ENCODE assay signal across 8 mouse cellular contexts in genomic region chr9:123481136-123481535, GRCm38 (mm10). TPM values are rescaled to one million over a fixed set of nuclear protein-coding genes. Genes with fewer than 3 reads are reported as not detected.
DNase-seq lines count a peak whose midpoint lies in the region; ATAC-seq and TF ChIP-seq lines count a peak whose summit lies in the region.

No protein-coding gene starts in this region.

- H3K27ac ChIP-seq in kidney, postnatal 0 days: no peak overlapping the region
- no peak overlapping the region for H3K27ac ChIP-seq in embryonic facial prominence, embryonic 13.5 days
- no peak overlapping the region for H3K27ac ChIP-seq in intestine, embryonic 15.5 days
- H3K27ac ChIP-seq in neural tube, embryonic 12.5 days: no peak overlapping the region
- no peak overlapping the region for H3K27ac ChIP-seq in cerebellum, adult 2 months (ENCODE audit: insufficient read depth, low read length)

- no peak for TF ChIP-seq POLR2A in cerebellum, adult 2 months (IDR thresholded peaks at IDR 0.05; ENCODE audit: borderline replicate concordance, insufficient read depth, low read length)

- peak overlapping the region; percentile 55 for H3K4me3 ChIP-seq in kidney, postnatal 0 days (replicated peaks; ENCODE audit: low read depth, low read length)
- peak overlapping the region; percentile 74 for H3K4me3 ChIP-seq in embryonic facial prominence, embryonic 13.5 days
- H3K4me3 ChIP-seq in intestine, embryonic 15.5 days (replicated peaks): peak overlapping the region; percentile 65
- 0 out of 2 replicates have a peak overlapping the region, but pooled peaks have one; percentile 5 for H3K4me3 ChIP-seq in neural tube, embryonic 12.5 days
- no peak overlapping the region for H3K4me3 ChIP-seq in cerebellum, adult 2 months (replicated peaks; ENCODE audit: insufficient read depth, low read depth, low read length)

- intact Hi-C loops in left cerebral cortex, postnatal 36 days (cut with DNase I): no loop called here

- peak overlapping the region; percentile 88 for H3K4me2 ChIP-seq in kidney, postnatal 0 days (ENCODE audit: low read length)
- H3K4me2 ChIP-seq in embryonic facial prominence, embryonic 13.5 days: peak overlapping the region; percentile 93
- H3K4me2 ChIP-seq in intestine, embryonic 15.5 days (replicated peaks): peak overlapping the region; percentile 98
- H3K4me2 ChIP-seq in neural tube, embryonic 12.5 days (replicated peaks): peak overlapping the region; percentile 82

- WGBS in kidney, postnatal 0 days: 51% methylated on average over 7 of the region's 7 CpGs
- 66% methylated on average over 7 of the region's 7 CpGs for WGBS in embryonic facial prominence, embryonic 13.5 days
- WGBS in intestine, embryonic 15.5 days: 32% methylated on average over 7 of the region's 7 CpGs
- WGBS in neural tube, embryonic 12.5 days: 80% methylated on average over 7 of the region's 7 CpGs
- WGBS in cerebellum, adult 2 months: 65% methylated on average over 7 of the region's 7 CpGs

- H3K27me3 ChIP-seq in kidney, postnatal 0 days (ENCODE audit: insufficient read depth, low read length): no peaks in the 10 kb centered on the region
- no peaks in the 10 kb centered on the region for H3K27me3 ChIP-seq in embryonic facial prominence, embryonic 13.5 days
- H3K27me3 ChIP-seq in intestine, embryonic 15.5 days (replicated peaks): no peaks in the 10 kb centered on the region
- no peaks in the 10 kb centered on the region for H3K27me3 ChIP-seq in neural tube, embryonic 12.5 days (replicated peaks)
- no peaks in the 10 kb centered on the region for H3K27me3 ChIP-seq in cerebellum, adult 2 months (ENCODE audit: control insufficient read depth, insufficient read depth, low read length)

- ATAC-seq in kidney, postnatal 0 days (replicated peaks; ENCODE audit: low FRiP score, low read depth): no peak
- ATAC-seq in embryonic facial prominence, embryonic 13.5 days (ENCODE audit: insufficient number of reproducible peaks, insufficient read depth, low FRiP score, low TSS enrichment, low read depth): no peak
- no peak; the same call in 1 of the 2 replicates for ATAC-seq in intestine, embryonic 15.5 days
- ATAC-seq in neural tube, embryonic 12.5 days (ENCODE audit: low FRiP score, low read depth): no peak

- peaks cover 7% of the 10 kb centered on the region; the same call in 1 of the 2 replicates for H3K36me3 ChIP-seq in kidney, postnatal 0 days (ENCODE audit: insufficient read depth, low read length)
- peaks cover 28% of the 10 kb centered on the region for H3K36me3 ChIP-seq in embryonic facial prominence, embryonic 13.5 days
- no peaks in the 10 kb centered on the region for H3K36me3 ChIP-seq in intestine, embryonic 15.5 days
- peaks cover 3% of the 10 kb centered on the region; the same call in 1 of the 2 replicates for H3K36me3 ChIP-seq in neural tube, embryonic 12.5 days

- DNase-seq in kidney, postnatal 0 days (ENCODE audit: low spot score): no peak
- DNase-seq in kidney, postnatal 14 days: no peak
- no peak for DNase-seq in left cerebral cortex, postnatal 36 days (ENCODE audit: low spot score in 2 of 2)
- DNase-seq in cerebellum, adult 2 months: no peak
- DNase-seq in right cerebral cortex, adult 18-20 months: no peak

- no peaks in the 10 kb centered on the region for H3K9me3 ChIP-seq in kidney, postnatal 0 days (replicated peaks; ENCODE audit: low read length)
- no peaks in the 10 kb centered on the region for H3K9me3 ChIP-seq in embryonic facial prominence, embryonic 13.5 days
- no peaks in the 10 kb centered on the region for H3K9me3 ChIP-seq in intestine, embryonic 15.5 days
- no peaks in the 10 kb centered on the region for H3K9me3 ChIP-seq in neural tube, embryonic 12.5 days

- H3K9ac ChIP-seq in kidney, postnatal 0 days (ENCODE audit: low read depth, low read length): 0 out of 2 replicates have a peak overlapping the region, but pooled peaks have one; percentile 35
- H3K9ac ChIP-seq in embryonic facial prominence, embryonic 13.5 days: peak overlapping the region; percentile 85; the same call in 1 of the 2 replicates
- peak overlapping the region; percentile 21; the same call in 1 of the 2 replicates for H3K9ac ChIP-seq in intestine, embryonic 15.5 days
- no peak overlapping the region for H3K9ac ChIP-seq in neural tube, embryonic 12.5 days

- peaks cover 28% of the 10 kb centered on the region for H3K4me1 ChIP-seq in kidney, postnatal 0 days (replicated peaks; ENCODE audit: insufficient read depth, low read length)
- peaks cover 48% of the 10 kb centered on the region for H3K4me1 ChIP-seq in embryonic facial prominence, embryonic 13.5 days
- H3K4me1 ChIP-seq in intestine, embryonic 15.5 days (replicated peaks): peaks cover 55% of the 10 kb centered on the region
- H3K4me1 ChIP-seq in neural tube, embryonic 12.5 days: peaks cover 44% of the 10 kb centered on the region
- no peaks in the 10 kb centered on the region for H3K4me1 ChIP-seq in cerebellum, adult 2 months (ENCODE audit: control insufficient read depth, insufficient read depth, low read length)

- TF ChIP-seq CTCF in kidney, postnatal 0 days (IDR thresholded peaks at IDR 0.05; ENCODE audit: low read depth): no peak
- no peak for TF ChIP-seq CTCF in cerebellum, adult 2 months (IDR thresholded peaks at IDR 0.05; ENCODE audit: borderline replicate concordance, insufficient read depth, low read depth, low read length)

RNA-seq across cellular contexts. Expression of gene Limd1, which starts 2.6 kb away (rescaled TPM):
- polyA plus RNA-seq in kidney, postnatal 0 days (2015; fragmentation: Nextera tagmentation; extraction: Ambion mirVana): 43.3 and 44.0 TPM in 2 replicates
- polyA plus RNA-seq in embryonic facial prominence, embryonic 13.5 days (2015; fragmentation: Nextera tagmentation; extraction: Ambion mirVana): 47.0 and 50.2 TPM in 2 replicates
- polyA plus RNA-seq in intestine, embryonic 15.5 days (2015; fragmentation: Nextera tagmentation; extraction: Ambion mirVana): 51.9 and 52.3 TPM in 2 replicates
- polyA plus RNA-seq in neural tube, embryonic 12.5 days (2016; fragmentation: Nextera tagmentation; extraction: Ambion mirVana): 35.6 and 37.3 TPM in 2 replicates
- 1 to 10 TPM; 6.2 to 6.8 TPM for total RNA-seq in left cerebral cortex, postnatal 36 days (2021)
- polyA plus RNA-seq in cerebellum, adult 2 months (2012; rRNA removed): 5.9 and 6.5 TPM in 2 replicates

RNA-seq across cellular contexts. Expression of gene Sacm1l, which starts 48.4 kb away (rescaled TPM):
- polyA plus RNA-seq in kidney, postnatal 0 days (2015; fragmentation: Nextera tagmentation; extraction: Ambion mirVana): 55.2 and 59.5 TPM in 2 replicates
- 42.8 and 49.3 TPM in 2 replicates for polyA plus RNA-seq in embryonic facial prominence, embryonic 13.5 days (2015; fragmentation: Nextera tagmentation; extraction: Ambion mirVana)
- polyA plus RNA-seq in intestine, embryonic 15.5 days (2015; fragmentation: Nextera tagmentation; extraction: Ambion mirVana): 67.8 and 69.5 TPM in 2 replicates
- 48.8 and 49.9 TPM in 2 replicates for polyA plus RNA-seq in neural tube, embryonic 12.5 days (2016; fragmentation: Nextera tagmentation; extraction: Ambion mirVana)
- 10 to 100 TPM; 52.8 to 60.8 TPM for total RNA-seq in left cerebral cortex, postnatal 36 days (2021)
- 57.1 and 58.1 TPM in 2 replicates for polyA plus RNA-seq in cerebellum, adult 2 months (2012; rRNA removed)
